In the genomic region with DNA sequence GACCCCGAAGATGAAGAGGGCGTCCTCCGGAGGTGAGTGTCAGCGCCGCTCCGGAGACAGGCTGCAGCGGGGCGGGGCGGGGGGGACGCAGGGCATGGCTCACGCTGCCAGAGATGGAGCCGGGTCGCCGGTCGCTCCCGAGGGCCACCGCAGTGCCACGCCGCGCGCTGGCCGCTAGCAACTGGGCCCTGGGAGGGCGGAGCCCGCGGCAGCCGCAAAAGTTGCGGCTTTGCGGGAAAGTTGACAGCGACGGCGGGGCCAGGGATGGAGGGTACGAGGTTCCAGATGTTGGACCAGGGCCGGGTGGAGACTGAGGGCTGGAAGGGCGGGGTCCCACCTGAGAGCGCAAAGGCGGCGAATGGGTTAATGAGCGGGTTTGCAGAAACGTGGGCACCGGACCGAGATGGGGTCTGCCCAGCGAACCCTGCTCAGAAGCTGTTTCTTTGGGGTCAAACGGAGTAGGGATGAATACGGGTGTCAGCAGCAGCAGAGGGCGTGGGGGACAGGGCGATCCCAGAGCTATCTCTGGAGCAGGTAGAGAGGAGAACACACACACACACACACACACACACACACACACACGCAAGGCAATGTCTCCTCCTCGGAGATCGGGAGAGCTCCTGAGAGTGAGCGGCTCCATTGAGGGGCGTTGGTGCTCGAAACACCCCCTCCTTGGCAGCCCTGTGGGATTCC, we compare ENCODE assay signal across 8 mouse cellular contexts. TPM values are rescaled to one million over a fixed set of nuclear protein-coding genes. Genes with fewer than 3 reads are reported as not detected.
DNase-seq lines count a peak whose midpoint lies in the region; ATAC-seq lines count a peak whose summit lies in the region.

No protein-coding gene starts in this region.

- peak overlapping the region; percentile 99 for H3K4me2 ChIP-seq in heart, embryonic 11.5 days
- H3K4me2 ChIP-seq in intestine, embryonic 14.5 days (ENCODE audit: low read length), result peak overlapping the region; percentile 96
- H3K4me2 ChIP-seq in neural tube, embryonic 11.5 days (ENCODE audit: low read depth), result peak overlapping the region; percentile 97

- DNase-seq in heart, adult 11 months, result no peak
- peak; percentile 14 for DNase-seq in CD4-positive helper T cell, adult 2 months (ENCODE audit: low read depth, low spot score)
- peak; percentile 54 for DNase-seq in embryonic facial prominence, embryonic 10.5 days (ENCODE audit: low spot score)
- DNase-seq in intestine, embryonic 14.5 days (ENCODE audit: low spot score), result peak; percentile 64
- DNase-seq in neural tube, embryonic 11.5 days (ENCODE audit: low spot score), result peak; percentile 21
- DNase-seq in gastrocnemius, postnatal 25 days, result no peak
- no peak for DNase-seq in left cerebral cortex, adult 11 months (ENCODE audit: low spot score)

- H3K9ac ChIP-seq in heart, embryonic 11.5 days (ENCODE audit: low read depth, low read length), result peak overlapping the region; percentile 66; the same call in 1 of the 2 replicates
- H3K9ac ChIP-seq in intestine, embryonic 14.5 days (ENCODE audit: low read length), result peak overlapping the region; percentile 54
- H3K9ac ChIP-seq in neural tube, embryonic 11.5 days (ENCODE audit: low read length), result peak overlapping the region; percentile 75

- 1% methylated on average over 49 of the region's 52 CpGs for WGBS in heart, embryonic 11.5 days (ENCODE audit: insufficient replicate concordance)
- 2% methylated on average over 52 of the region's 52 CpGs for WGBS in embryonic facial prominence, embryonic 10.5 days
- 3% methylated on average over 52 of the region's 52 CpGs for WGBS in intestine, embryonic 14.5 days
- 2% methylated on average over 43 of the region's 52 CpGs for WGBS in neural tube, embryonic 11.5 days

- H3K27ac ChIP-seq in heart, embryonic 11.5 days (ENCODE audit: low read depth, low read length), result no peak overlapping the region
- H3K27ac ChIP-seq in embryonic facial prominence, embryonic 10.5 days (replicated peaks), result peak overlapping the region; percentile 81
- H3K27ac ChIP-seq in intestine, embryonic 14.5 days (ENCODE audit: low read depth), result no peak overlapping the region
- peak overlapping the region; percentile 60; the same call in 1 of the 2 replicates for H3K27ac ChIP-seq in neural tube, embryonic 11.5 days (ENCODE audit: low read depth, low read length)

- ATAC-seq in heart, embryonic 11.5 days (replicated peaks; ENCODE audit: insufficient number of reproducible peaks, low FRiP score, low TSS enrichment), result peak; percentile 5; the same call in 1 of the 2 replicates
- peak; percentile 34 for ATAC-seq in intestine, embryonic 14.5 days (replicated peaks; ENCODE audit: low FRiP score, low TSS enrichment, low read depth)
- peak; percentile 43; the same call in 1 of the 2 replicates for ATAC-seq in neural tube, embryonic 11.5 days (ENCODE audit: insufficient read depth, low FRiP score, low TSS enrichment)

- peaks cover 74% of the 10 kb centered on the region for H3K27me3 ChIP-seq in heart, embryonic 11.5 days (ENCODE audit: control insufficient read depth, insufficient read depth, low read length)
- peaks cover 96% of the 10 kb centered on the region for H3K27me3 ChIP-seq in embryonic facial prominence, embryonic 10.5 days (replicated peaks; ENCODE audit: low read depth, poor library complexity, severe bottlenecking)
- H3K27me3 ChIP-seq in intestine, embryonic 14.5 days (replicated peaks; ENCODE audit: control insufficient read depth, insufficient read depth, low read length), result peaks cover 30% of the 10 kb centered on the region
- H3K27me3 ChIP-seq in neural tube, embryonic 11.5 days (ENCODE audit: control insufficient read depth, insufficient read depth, low read length), result peaks cover 29% of the 10 kb centered on the region

- H3K9me3 ChIP-seq in heart, embryonic 11.5 days (replicated peaks; ENCODE audit: control insufficient read depth, low read length), result no peaks in the 10 kb centered on the region
- H3K9me3 ChIP-seq in embryonic facial prominence, embryonic 10.5 days, result no peaks in the 10 kb centered on the region
- no peaks in the 10 kb centered on the region for H3K9me3 ChIP-seq in intestine, embryonic 14.5 days (ENCODE audit: control insufficient read depth, low read length)
- H3K9me3 ChIP-seq in neural tube, embryonic 11.5 days (ENCODE audit: control insufficient read depth, low read length), result no peaks in the 10 kb centered on the region

- H3K36me3 ChIP-seq in heart, embryonic 11.5 days (ENCODE audit: control insufficient read depth, insufficient read depth, low read length), result no peaks in the 10 kb centered on the region
- no peaks in the 10 kb centered on the region for H3K36me3 ChIP-seq in embryonic facial prominence, embryonic 10.5 days (replicated peaks)
- H3K36me3 ChIP-seq in intestine, embryonic 14.5 days (ENCODE audit: control insufficient read depth, insufficient read depth, low read length), result no peaks in the 10 kb centered on the region
- H3K36me3 ChIP-seq in neural tube, embryonic 11.5 days (ENCODE audit: control insufficient read depth, insufficient read depth, low read length), result no peaks in the 10 kb centered on the region

- peak overlapping the region; percentile 72 for H3K4me3 ChIP-seq in heart, embryonic 11.5 days (ENCODE audit: low read depth, low read length)
- H3K4me3 ChIP-seq in embryonic facial prominence, embryonic 10.5 days, result peak overlapping the region; percentile 80
- H3K4me3 ChIP-seq in intestine, embryonic 14.5 days (ENCODE audit: low read depth, low read length), result peak overlapping the region; percentile 61
- peak overlapping the region; percentile 69 for H3K4me3 ChIP-seq in neural tube, embryonic 11.5 days (ENCODE audit: low read depth, low read length)

- H3K4me1 ChIP-seq in heart, embryonic 11.5 days (ENCODE audit: control insufficient read depth, insufficient read depth, low read length), result peaks cover 3% of the 10 kb centered on the region; the same call in 1 of the 2 replicates
- peaks cover 15% of the 10 kb centered on the region for H3K4me1 ChIP-seq in embryonic facial prominence, embryonic 10.5 days
- H3K4me1 ChIP-seq in intestine, embryonic 14.5 days (replicated peaks; ENCODE audit: control insufficient read depth, insufficient read depth, low read length), result no peaks in the 10 kb centered on the region
- H3K4me1 ChIP-seq in neural tube, embryonic 11.5 days (ENCODE audit: control insufficient read depth, insufficient read depth, low read length), result no peaks in the 10 kb centered on the region; the same call in 1 of the 2 replicates

RNA-seq across cellular contexts. Expression of gene Rtn4r, which starts 0.6 kb away (rescaled TPM):
- polyA plus RNA-seq in heart, embryonic 11.5 days (2014; fragmentation: Nextera tagmentation; extraction: Ambion mirVana), result 0.25 and 0.26 TPM in 2 replicates
- polyA plus RNA-seq in embryonic facial prominence, embryonic 10.5 days (2016; fragmentation: Nextera tagmentation; extraction: Ambion mirVana), result 0.87 and 1.4 TPM in 2 replicates
- 3.3 and 5.3 TPM in 2 replicates for polyA plus RNA-seq in intestine, embryonic 14.5 days (2014; fragmentation: Nextera tagmentation; extraction: Ambion mirVana)
- 9.6 and 10.7 TPM in 2 replicates for polyA plus RNA-seq in neural tube, embryonic 11.5 days (2014; fragmentation: Nextera tagmentation; extraction: Ambion mirVana)
- under 1 TPM in 1 of 2 experiments, not detected in 1; 0.13 TPM for total RNA-seq in gastrocnemius, postnatal 25 days (2021)

RNA-seq across cellular contexts. Expression of gene Prodh, which starts 38.0 kb away (rescaled TPM):
- 8.0 TPM in 2 replicates for polyA plus RNA-seq in heart, embryonic 11.5 days (2014; fragmentation: Nextera tagmentation; extraction: Ambion mirVana)
- 16.2 and 16.9 TPM in 2 replicates for polyA plus RNA-seq in embryonic facial prominence, embryonic 10.5 days (2016; fragmentation: Nextera tagmentation; extraction: Ambion mirVana)
- 16.5 and 18.2 TPM in 2 replicates for polyA plus RNA-seq in intestine, embryonic 14.5 days (2014; fragmentation: Nextera tagmentation; extraction: Ambion mirVana)
- polyA plus RNA-seq in neural tube, embryonic 11.5 days (2014; fragmentation: Nextera tagmentation; extraction: Ambion mirVana), result 8.6 and 10.3 TPM in 2 replicates
- total RNA-seq in gastrocnemius, postnatal 25 days (2021), result 1 to 10 TPM; 8.1 to 9.5 TPM

Comparison
In these comparisons a context has a peak if more than half of its experiments do, and no peak if none do; other contexts are left out.
1. H3K27ac ChIP-seq: peak in embryonic facial prominence, embryonic 10.5 days (single experiment) and neural tube, embryonic 11.5 days (single experiment); none in heart, embryonic 11.5 days (single experiment) and intestine, embryonic 14.5 days (single experiment).
2. DNase-seq: peak in CD4-positive helper T cell, adult 2 months (single experiment), embryonic facial prominence, embryonic 10.5 days (single experiment), intestine, embryonic 14.5 days (single experiment) and neural tube, embryonic 11.5 days (single experiment); none in heart, adult 11 months (single experiment), gastrocnemius, postnatal 25 days (single experiment) and left cerebral cortex, adult 11 months (single experiment).
3. Peak in every context shown above with its lines, with median percentiles within 50 percentile points of each other: ATAC-seq, H3K4me2 ChIP-seq, H3K4me3 ChIP-seq and H3K9ac ChIP-seq.